Mouse (Mus musculus): ENCODE data around the gene Clca2. TPM values are rescaled to one million over a fixed set of nuclear protein-coding genes. Genes with fewer than 3 reads are reported as not detected.

Gene Clca2
- polyA plus RNA-seq, 1 experiment from 2014 or later: 0.13 TPM

Other genes with a start within 250 kb of the Clca2 start
- gene Clca4b, start 166.9 kb downstream of the Clca2 start, polyA plus RNA-seq (2014; fragmentation: Nextera tagmentation; extraction: Ambion mirVana): not detected in 2 replicates
- gene Clca4a, start 124.4 kb downstream of the Clca2 start, polyA plus RNA-seq (2014; fragmentation: Nextera tagmentation; extraction: Ambion mirVana): not detected in 2 replicates
- 0.12 and 1.5 TPM in 2 replicates for gene Clca1, start 66.7 kb downstream of the Clca2 start, polyA plus RNA-seq (2014; fragmentation: Nextera tagmentation; extraction: Ambion mirVana)
- gene Odf2l, start 19.1 kb upstream of the Clca2 start, polyA plus RNA-seq (2014; fragmentation: Nextera tagmentation; extraction: Ambion mirVana): 20.7 and 20.9 TPM in 2 replicates
- gene Col24a1, start 193.0 kb upstream of the Clca2 start, polyA plus RNA-seq (2014; fragmentation: Nextera tagmentation; extraction: Ambion mirVana): 1.2 and 1.4 TPM in 2 replicates